In the genomic region with DNA sequence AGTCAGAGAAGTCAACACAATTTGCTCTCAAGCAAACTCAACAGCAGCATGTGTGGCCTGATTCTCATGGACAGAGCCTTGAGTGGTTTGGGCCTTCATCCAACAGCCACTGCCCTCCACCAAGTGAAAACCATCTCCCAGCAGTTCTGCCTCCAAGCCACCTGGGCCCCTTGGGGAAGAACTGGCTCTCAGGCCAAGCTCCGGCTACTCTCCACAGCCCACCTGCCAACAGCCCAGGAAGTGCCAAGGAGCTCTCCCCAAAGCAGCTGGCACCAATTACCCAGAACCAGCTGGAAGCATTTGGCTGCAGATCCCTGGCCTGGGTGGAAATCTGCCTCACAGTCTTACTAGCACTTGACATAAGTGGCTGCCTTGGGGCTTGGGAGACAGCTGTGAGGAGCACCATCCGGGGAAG, we compare ENCODE assay signal across 10 mouse cellular contexts. TPM values are rescaled to one million over a fixed set of nuclear protein-coding genes. Genes with fewer than 3 reads are reported as not detected.
DNase-seq lines count a peak whose midpoint lies in the region; ATAC-seq and TF ChIP-seq lines count a peak whose summit lies in the region.
"Had no signal": no experiment of that assay in that cellular context is flagged by ENCODE, and none has a peak within 500 bp of the region (broad histone marks: within the 10 kb centered on the region; RNA-seq: fewer than 3 reads in every experiment).

No protein-coding gene starts in this region.

- 54% methylated on average over 2 of the region's 2 CpGs for WGBS in heart, adult 2 months
- whole genome bisulfite sequencing in heart, embryonic 11.5 days (ENCODE audit: insufficient replicate concordance) = 62% methylated on average over 2 of the region's 2 CpGs
- WGBS in cerebellum, adult 2 months = 7% methylated on average over 2 of the region's 2 CpGs
- WGBS in kidney, embryonic 15.5 days = 83% methylated on average over 2 of the region's 2 CpGs

- H3K27ac ChIP-seq in heart, adult 2 months = no peak overlapping the region
- H3K27ac ChIP-seq in heart, embryonic 11.5 days (ENCODE audit: low read depth, low read length) = no peak overlapping the region
- no peak overlapping the region for H3K27ac ChIP-seq in cerebellum, adult 2 months (ENCODE audit: insufficient read depth, low read length)
- no peak overlapping the region for H3K27ac ChIP-seq in kidney, embryonic 15.5 days
- H3K27ac ChIP-seq: left cerebral cortex, adult 2 months; neural tube, embryonic 12.5 days had no signal

- no peak for TF ChIP-seq EP300 in heart, adult 2 months (IDR thresholded peaks at IDR 0.05; ENCODE audit: insufficient read depth, low read depth, low read length)

- no peak overlapping the region for H3K9ac ChIP-seq in heart, adult 2 months (ENCODE audit: low read depth, low read length)
- H3K9ac ChIP-seq in heart, embryonic 11.5 days (ENCODE audit: low read depth, low read length) = no peak overlapping the region
- H3K9ac ChIP-seq in kidney, embryonic 15.5 days = no peak overlapping the region
- H3K9ac ChIP-seq: neural tube, embryonic 12.5 days had no signal

- H3K4me2 ChIP-seq in heart, embryonic 11.5 days = no peak overlapping the region
- H3K4me2 ChIP-seq in kidney, embryonic 15.5 days = no peak overlapping the region
- H3K4me2 ChIP-seq: neural tube, embryonic 12.5 days had no signal

- no peak for TF ChIP-seq CTCF in heart, adult 2 months (IDR thresholded peaks at IDR 0.05)
- TF ChIP-seq CTCF in cerebellum, adult 2 months (IDR thresholded peaks at IDR 0.05; ENCODE audit: borderline replicate concordance, insufficient read depth, low read depth, low read length) = no peak

- peaks cover 2% of the 10 kb centered on the region for H3K4me1 ChIP-seq in heart, adult 2 months (ENCODE audit: control insufficient read depth, insufficient read depth, low read length)
- H3K4me1 ChIP-seq in heart, embryonic 11.5 days (ENCODE audit: control insufficient read depth, insufficient read depth, low read length) = no peaks in the 10 kb centered on the region
- H3K4me1 ChIP-seq in cerebellum, adult 2 months (ENCODE audit: control insufficient read depth, insufficient read depth, low read length) = peaks cover 7% of the 10 kb centered on the region; the same call in 1 of the 2 replicates
- H3K4me1 ChIP-seq in kidney, embryonic 15.5 days = no peaks in the 10 kb centered on the region
- H3K4me1 ChIP-seq: neural tube, embryonic 12.5 days had no signal

- peak; percentile 53 to 68 for DNase-seq in heart, adult 2 months
- DNase-seq in cerebellum, adult 2 months = peak; percentile 94 to 98
- DNase-seq in gastrocnemius, postnatal 25 days = peak; percentile 79
- DNase-seq in left cerebral cortex, postnatal 10 days (ENCODE audit: extremely low spot score in 1 of 2, low spot score in 2 of 2) = peak; percentile 51 to 52
- no peak for DNase-seq in ovary, postnatal 10 days (ENCODE audit: low spot score)

- H3K9me3 ChIP-seq in heart, embryonic 11.5 days (replicated peaks; ENCODE audit: control insufficient read depth, low read length) = no peaks in the 10 kb centered on the region
- H3K9me3 ChIP-seq in kidney, embryonic 15.5 days (replicated peaks) = no peaks in the 10 kb centered on the region
- H3K9me3 ChIP-seq: neural tube, embryonic 12.5 days had no signal

- no peaks in the 10 kb centered on the region for H3K27me3 ChIP-seq in heart, adult 2 months (ENCODE audit: control insufficient read depth, insufficient read depth, low read length)
- no peaks in the 10 kb centered on the region for H3K27me3 ChIP-seq in heart, embryonic 11.5 days (ENCODE audit: control insufficient read depth, insufficient read depth, low read length)
- no peaks in the 10 kb centered on the region for H3K27me3 ChIP-seq in cerebellum, adult 2 months (ENCODE audit: control insufficient read depth, insufficient read depth, low read length)
- H3K27me3 ChIP-seq in kidney, embryonic 15.5 days = no peaks in the 10 kb centered on the region
- H3K27me3 ChIP-seq: neural tube, embryonic 12.5 days had no signal

- no peaks in the 10 kb centered on the region for H3K79me2 ChIP-seq in heart, adult 2 months (replicated peaks; ENCODE audit: control insufficient read depth, insufficient read depth, low read length)

- no peaks in the 10 kb centered on the region for H3K36me3 ChIP-seq in heart, adult 2 months (ENCODE audit: control insufficient read depth, insufficient read depth, low read length)
- no peaks in the 10 kb centered on the region for H3K36me3 ChIP-seq in heart, embryonic 11.5 days (ENCODE audit: control insufficient read depth, insufficient read depth, low read length)
- H3K36me3 ChIP-seq in kidney, embryonic 15.5 days = no peaks in the 10 kb centered on the region
- H3K36me3 ChIP-seq: neural tube, embryonic 12.5 days had no signal

- TF ChIP-seq POLR2A in heart, adult 2 months (IDR thresholded peaks at IDR 0.05; ENCODE audit: insufficient read depth, low read depth, low read length) = no peak
- TF ChIP-seq POLR2A in cerebellum, adult 2 months (IDR thresholded peaks at IDR 0.05; ENCODE audit: borderline replicate concordance, insufficient read depth, low read length) = no peak

- H3K4me3 ChIP-seq in heart, adult 2 months = no peak overlapping the region
- no peak overlapping the region for H3K4me3 ChIP-seq in heart, embryonic 11.5 days (ENCODE audit: low read depth, low read length)
- no peak overlapping the region for H3K4me3 ChIP-seq in cerebellum, adult 2 months (replicated peaks; ENCODE audit: insufficient read depth, low read depth, low read length)
- no peak overlapping the region for H3K4me3 ChIP-seq in kidney, embryonic 15.5 days (replicated peaks)
- H3K4me3 ChIP-seq: left cerebral cortex, adult 2 months; neural tube, embryonic 12.5 days had no signal

- no peak for ATAC-seq in heart, embryonic 11.5 days (replicated peaks; ENCODE audit: insufficient number of reproducible peaks, low FRiP score, low TSS enrichment)
- no peak for ATAC-seq in erythroid progenitor cell, adult 5-6 weeks (replicated peaks; ENCODE audit: low FRiP score, poor library complexity, severe bottlenecking)
- ATAC-seq in kidney, embryonic 15.5 days (replicated peaks; ENCODE audit: low FRiP score) = no peak

- intact Hi-C loops in heart, adult 2 months (cut with DNase I) = no loop called here
- intact Hi-C loops in left cerebral cortex, postnatal 10 days (cut with DNase I) = no loop called here

RNA-seq across cellular contexts. Expression of a gene that starts 8.4 kb away (rescaled TPM):
- total RNA-seq in heart, adult 2 months (2021) = 10 to 100 TPM; 64.9 to 85.7 TPM
- 9.7 and 22.7 TPM in 2 replicates for polyA plus RNA-seq in heart, adult 2 months (2012; rRNA removed)
- 2.4 and 2.6 TPM in 2 replicates for polyA plus RNA-seq in heart, embryonic 11.5 days (2014; fragmentation: Nextera tagmentation; extraction: Ambion mirVana)
- polyA plus RNA-seq in cerebellum, adult 2 months (2012; rRNA removed) = 29.9 and 35.3 TPM in 2 replicates
- under 1 TPM; 0.59 to 0.90 TPM for total RNA-seq in gastrocnemius, postnatal 25 days (2021)
- 1 to 10 TPM; 4.1 to 4.2 TPM for total RNA-seq in left cerebral cortex, postnatal 10 days (2021)
- not detected in 2 replicates for total RNA-seq in erythroid progenitor cell, adult 5-6 weeks (2015; ENCODE audit: low replicate concordance)
- 0.30 and 0.77 TPM in 2 replicates for total RNA-seq in erythroid progenitor cell, adult 5-6 weeks (2017; ENCODE audit: low replicate concordance)
- 1.2 and 1.3 TPM in 2 replicates for polyA plus RNA-seq in kidney, embryonic 15.5 days (2015; fragmentation: Nextera tagmentation; extraction: Ambion mirVana)

Comparison
In these comparisons a context has a peak if more than half of its experiments do, and no peak if none do; other contexts are left out.
1. RNA of a gene that starts 8.4 kb away (total RNA-seq): 64.9 to 85.7 TPM in heart, adult 2 months; 4.1 to 4.2 TPM in left cerebral cortex, postnatal 10 days, 0.59 to 0.90 TPM in gastrocnemius, postnatal 25 days and 0.30 to 0.77 TPM in erythroid progenitor cell, adult 5-6 weeks; every median in the first group is over 10 times any median in the second.